Mouse (Mus musculus): Measurements from ENCODE around the gene Mul1.
A peak's percentile ranks its signal among the peaks of the same experiment; 100 is the strongest.

The Mul1 gene

DNA sequence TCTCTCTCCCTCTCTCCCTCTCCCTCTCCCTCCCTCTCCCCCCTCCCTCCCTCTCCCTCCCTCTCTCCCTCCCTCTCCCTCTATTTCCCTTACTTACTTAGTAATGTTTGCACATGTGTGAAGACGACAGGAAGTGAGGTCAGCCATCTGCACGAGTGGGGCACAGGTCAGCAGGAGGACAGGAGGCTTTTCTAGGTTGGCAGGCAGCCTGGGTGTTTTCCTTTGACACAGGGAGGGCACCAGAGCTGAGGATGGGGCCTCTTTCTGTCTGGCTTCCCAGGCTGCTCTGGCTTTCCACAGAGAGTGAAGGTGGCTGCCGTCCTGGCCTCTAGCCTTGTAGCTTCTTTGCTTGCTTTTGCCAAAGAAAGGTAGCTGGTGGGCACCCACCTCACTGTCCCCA lies 5.6 kb downstream of the Mul1 start:
- no peak for DNase-seq (ENCODE audit: low read depth)

- no peak for DNase-seq (ENCODE audit: low read depth)
Measured at GRCm38 (mm10) chr4:138444941-138445340, 10.5 kb downstream of the Mul1 start.

DNA sequence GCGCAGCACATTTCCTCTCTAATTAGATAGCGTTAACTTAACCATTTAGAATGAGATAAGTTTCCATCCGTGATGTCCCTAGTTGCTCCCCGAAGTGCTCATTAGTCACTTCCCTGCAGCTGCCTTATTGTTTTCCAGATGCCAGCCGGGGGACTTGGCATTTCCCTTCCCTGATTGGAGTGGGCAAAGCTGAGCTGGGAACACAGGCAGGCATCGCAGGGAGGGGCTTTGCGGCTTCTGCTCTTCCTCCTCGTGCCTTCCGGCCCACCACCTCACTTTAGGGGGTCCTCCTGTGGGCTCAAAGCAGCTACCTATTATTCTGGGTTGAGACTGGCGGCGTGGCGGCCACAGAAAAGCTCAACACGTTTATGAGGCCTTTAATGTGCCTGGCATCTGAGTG lies 12.5 kb downstream of the Mul1 start:
- DNase-seq (ENCODE audit: low read depth) = no peak

DNA sequence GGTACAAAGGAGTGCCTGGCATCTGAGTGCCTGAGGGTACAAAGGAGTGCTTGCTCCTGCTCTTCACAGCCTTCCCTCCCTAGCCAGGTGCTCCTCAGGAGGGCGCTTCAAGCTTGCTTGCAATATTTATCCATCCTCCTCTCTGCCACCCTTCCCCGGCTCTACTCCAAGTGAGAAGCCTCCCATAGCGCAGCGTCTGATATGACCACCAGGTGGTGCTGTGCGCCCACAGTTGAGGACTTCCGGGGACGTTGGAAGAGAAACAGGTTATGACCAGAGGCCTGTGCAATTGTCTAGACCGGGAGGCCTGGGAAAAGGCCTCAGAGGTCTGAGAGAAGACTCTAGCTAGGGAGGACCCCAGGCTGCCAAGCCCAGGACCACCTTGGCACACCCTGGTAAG lies 12.9 kb downstream of the Mul1 start:
- DNase-seq (ENCODE audit: low read depth) = peak; percentile 87

GRCm38 (mm10) chr4:138447827-138448602 lies 13.5 kb downstream of the Mul1 start:
- no peak for DNase-seq (ENCODE audit: low read depth)

DNA sequence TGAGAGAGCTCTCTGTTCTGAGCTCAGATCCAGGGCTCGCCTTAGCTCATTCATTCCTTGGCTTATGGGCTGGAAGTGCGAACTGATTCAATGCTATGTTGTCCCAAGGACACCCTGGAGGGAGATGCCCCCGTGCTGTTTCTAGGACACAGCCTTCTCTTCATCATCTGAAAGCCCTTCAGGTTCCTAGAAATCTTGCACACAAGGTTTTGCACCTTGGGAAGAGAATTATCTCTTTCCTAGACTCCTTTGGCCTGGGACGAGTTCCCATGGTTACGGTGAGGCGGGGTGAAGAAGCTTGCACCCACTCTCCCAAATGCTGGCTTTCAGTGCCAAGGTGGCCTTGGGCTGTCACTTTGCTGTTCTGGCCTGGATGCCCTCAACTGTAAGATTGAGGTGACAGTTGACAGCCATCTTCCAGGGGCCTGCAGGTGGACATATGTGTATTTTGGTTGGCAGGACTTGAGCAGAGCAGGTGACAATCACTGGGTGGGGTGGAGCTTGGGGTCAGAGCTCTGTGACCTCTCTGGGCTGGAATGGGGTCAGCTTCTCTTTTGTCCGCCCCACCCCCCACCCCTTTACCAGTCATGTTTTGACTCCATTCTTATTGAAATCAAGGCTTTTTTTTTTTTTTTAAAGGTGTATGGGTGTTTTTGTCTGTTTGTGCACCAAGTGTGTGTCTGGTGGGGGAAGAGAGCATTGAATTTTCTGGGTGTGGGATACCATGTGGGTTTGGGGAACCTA lies 14.6 kb downstream of the Mul1 start:
- DNase-seq (ENCODE audit: low read depth) = no peak

DNA sequence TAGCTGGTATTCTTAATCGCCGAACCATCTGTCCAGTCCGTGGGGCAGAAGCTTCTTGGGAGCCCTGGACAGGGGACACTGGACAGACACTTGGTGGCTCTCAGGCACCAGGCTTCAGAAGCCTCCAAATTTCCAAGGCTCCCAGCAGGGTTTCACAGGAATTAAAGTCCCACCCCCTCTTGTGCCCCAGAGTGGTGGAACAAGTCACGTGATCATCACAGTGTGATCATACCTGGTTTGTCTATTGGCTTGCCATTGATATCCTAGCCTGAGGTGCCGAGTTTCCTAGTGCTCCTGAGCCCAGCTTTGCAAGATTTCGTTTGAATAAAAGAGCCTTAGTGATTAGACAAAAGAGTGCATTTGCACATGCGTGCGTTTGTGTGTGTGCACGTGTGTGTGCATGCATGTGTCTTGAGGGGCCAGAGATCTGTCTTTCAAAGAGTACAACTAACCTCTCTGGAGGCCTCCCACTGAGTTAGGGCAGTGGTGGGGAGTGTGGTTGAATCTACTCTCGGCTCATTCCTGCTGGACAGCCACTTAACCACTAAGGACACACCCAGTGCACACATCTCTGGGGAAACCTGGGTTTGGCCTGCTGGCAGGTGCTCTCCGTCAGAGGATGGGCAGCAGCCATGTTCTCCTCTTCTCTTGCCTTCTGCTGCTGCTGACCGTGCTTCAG lies 15.3 kb downstream of the Mul1 start:
- DNase-seq (ENCODE audit: low read depth) = no peak

DNA sequence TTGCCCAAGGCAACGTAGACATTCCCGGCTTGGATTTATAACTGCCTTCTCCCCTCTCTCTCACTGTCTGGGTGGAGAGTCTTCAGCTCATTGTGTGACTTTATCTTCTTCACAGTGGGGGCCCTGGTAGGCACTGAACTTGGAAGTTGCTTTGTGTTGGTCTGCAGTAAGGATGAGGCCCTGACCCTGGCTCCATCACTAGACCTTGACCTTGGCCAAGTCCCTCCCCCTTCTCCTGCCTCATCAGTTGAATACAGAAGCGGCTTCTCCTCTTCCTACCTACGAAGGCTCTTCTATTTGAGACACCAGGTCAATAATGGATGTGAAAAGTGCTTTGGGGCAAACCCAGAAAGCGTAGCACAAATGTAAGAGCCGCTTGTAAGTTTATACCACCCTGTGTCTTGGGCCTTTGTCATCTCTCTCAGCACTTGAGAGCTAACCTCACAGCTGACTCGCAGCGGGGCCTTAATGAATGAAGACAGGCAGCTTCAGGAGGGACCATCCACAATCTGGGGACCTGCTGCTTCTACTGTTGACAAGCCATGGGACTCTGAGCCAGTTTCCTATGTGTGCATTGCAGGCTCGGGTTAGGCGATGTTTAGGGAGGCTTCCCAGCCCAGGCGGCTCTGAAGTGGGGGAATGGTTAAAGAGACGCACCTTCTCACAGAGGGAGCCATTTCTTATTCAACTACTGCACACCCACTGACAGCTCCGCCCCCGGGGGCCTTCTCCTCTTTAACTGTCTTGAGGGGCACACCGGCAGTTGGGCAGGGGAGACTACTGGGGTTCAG lies 18.0 kb downstream of the Mul1 start:
- no peak for DNase-seq (ENCODE audit: low read depth)

DNA sequence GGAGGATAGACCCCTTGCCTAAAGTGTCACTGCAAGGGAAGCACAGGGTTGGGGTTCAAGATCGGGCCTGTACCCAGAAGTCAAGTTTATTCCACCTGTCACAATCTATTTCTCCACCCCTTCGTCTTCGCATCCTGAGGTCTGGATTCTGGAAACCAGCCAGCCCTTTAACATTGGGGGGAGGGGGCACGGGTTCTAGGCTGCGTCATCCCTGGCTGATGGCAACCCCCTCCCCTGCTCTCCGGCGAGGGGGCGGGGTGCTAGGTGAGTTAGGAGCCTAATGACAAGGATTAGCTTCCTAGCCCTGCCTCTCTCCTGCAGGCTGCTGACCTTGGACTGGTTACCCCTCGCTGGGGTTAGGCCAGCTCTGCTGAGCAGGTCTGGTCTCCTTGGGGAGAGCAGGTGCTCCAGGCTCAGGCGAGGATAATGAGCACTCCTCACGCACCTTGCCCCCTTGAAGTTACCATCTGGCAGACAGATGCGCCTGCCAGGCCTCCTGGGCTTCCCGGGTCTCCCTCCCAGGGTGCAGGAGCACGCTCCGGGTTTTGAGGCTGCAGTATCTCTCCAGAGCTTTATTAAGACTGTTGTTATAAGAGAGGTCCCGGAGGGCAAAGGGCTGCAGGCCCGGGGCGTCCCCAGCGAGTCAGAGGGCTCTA lies 18.8 kb downstream of the Mul1 start:
- no peak for DNase-seq (ENCODE audit: low read depth)

- no peak for DNase-seq (ENCODE audit: low read depth)
Measured at GRCm38 (mm10) chr4:138453753-138454570, 19.5 kb downstream of the Mul1 start, which contains the start of gene Camk2n1. TSS of gene Camk2n1 (plus strand) at chr4:138454314.

DNA sequence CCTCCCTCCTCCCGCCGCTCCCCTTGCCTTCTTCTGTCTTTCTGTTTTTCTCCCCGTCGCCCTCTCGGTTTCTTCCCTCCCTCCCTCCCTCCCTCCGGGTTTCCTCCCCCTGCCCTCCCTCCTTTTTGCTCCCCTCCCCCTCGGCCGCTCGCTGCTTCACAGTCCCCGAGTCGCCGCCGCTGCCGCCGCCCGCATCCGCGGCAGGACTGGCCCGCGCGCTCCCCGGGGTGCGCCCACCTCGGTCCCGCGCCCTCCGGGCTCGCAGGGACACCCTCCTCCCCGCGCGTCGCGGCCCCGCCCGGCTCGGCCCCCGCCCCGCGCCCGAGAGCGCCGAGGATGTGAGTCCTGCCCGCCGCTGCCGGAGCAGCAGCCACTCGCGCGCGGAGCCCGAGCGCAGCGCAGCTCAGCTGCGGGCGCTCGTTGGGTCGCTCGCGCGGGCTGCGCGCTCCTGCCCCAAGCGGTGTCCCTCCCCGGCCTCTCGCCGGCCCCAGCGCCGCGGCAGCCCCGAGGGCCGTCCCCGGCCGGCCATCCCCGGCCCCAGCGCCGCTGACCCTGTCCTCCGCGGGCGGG lies 20.2 kb downstream of the Mul1 start:
- DNase-seq (ENCODE audit: low read depth) = no peak

GRCm38 (mm10) chr4:138455141-138455955 lies 20.9 kb downstream of the Mul1 start:
- no peak for DNase-seq (ENCODE audit: low read depth)

DNA sequence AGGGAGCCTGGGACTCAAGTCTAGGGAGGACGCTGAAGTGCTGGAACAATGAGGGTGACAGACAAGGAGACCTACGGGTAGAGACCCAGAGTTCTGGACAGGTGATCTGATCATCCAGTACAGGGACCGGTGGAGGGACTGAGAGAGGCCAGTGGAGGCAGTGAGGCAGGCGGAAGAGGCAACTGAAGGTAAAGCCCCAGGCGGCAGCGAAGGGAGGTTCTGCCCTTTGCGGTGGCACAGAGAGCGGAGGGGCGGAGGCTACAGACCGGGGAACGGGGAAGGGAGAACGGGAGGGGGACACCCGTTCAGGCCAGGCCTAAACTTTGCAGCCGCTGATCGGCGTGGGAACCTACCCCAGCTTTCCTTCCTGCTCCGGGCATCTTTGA lies 21.5 kb downstream of the Mul1 start:
- no peak for DNase-seq (ENCODE audit: low read depth)

DNA sequence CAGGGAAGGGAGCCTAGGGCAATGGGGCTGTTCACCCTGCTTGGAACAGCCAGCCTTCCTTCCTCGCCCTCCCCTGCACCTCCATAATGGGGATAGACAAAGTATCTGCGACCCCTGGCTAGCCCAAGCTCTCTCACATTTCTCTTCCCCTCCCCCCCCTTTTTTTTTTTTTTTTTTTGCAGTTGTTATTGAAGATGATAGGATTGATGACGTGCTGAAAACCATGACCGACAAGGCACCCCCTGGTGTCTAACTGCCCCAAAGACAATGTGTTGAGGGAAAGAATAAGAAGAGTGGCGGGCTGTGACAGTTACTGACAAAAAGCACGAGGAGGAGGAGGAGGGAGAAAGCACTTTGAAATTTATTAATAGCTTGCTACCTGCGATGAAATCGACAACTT lies 22.1 kb downstream of the Mul1 start:
- no peak for DNase-seq (ENCODE audit: low read depth)

DNA sequence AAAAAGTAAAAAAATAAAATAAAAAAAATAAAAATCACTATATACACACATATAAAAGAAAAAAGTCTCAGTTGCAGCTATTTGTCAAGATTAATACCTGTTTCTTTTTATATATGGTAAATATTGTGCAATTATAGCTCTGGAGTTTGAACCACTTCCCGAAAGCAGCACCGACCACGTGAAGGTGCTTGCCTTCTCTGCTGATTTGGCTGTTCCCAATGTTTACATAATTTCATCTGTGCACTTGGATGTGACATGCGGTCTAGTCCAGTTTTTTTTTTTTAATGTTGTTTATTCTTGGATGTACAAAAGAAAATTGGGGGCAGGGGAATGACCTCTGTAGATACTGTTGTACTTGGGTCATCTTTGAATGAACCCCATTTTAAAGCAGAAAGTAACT lies 22.6 kb downstream of the Mul1 start:
- no peak for DNase-seq (ENCODE audit: low read depth)

GRCm38 (mm10) chr4:138458171-138458570 lies 23.7 kb downstream of the Mul1 start:
- no peak for DNase-seq (ENCODE audit: low read depth)

DNA sequence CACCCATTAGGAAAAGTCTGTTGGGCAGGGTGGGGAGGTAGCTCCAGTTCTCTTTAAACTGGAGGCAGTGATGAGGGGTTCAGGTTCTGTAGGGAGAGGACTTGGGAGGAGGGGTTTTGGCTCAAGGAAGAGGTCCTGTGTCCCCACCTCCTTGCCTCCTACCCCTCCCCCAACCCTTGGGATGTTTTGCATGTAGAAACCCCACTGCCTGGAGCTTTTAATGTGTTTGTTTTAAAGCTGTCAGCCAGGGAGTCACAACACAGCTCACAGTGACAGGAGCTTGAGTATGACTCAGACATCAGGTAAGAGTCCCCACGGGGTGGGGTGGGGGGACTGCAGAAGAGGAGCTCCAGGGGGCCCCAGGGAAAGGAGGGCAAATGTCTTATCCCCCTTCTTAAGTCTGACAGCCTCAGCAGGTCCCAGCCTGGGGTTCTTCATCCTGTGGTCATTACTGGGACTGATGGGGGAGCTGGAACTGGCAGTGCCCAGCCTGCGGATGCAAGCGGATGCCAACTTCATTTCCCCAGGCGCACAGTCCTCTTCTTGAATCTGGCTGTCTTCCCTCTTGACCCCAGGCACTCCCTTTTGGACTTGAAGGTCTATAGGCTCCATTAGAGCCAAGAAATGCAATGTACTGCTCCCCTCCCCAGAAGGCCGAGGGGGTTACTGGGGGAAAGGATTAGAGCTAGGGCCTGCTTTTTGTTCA lies 24.4 kb downstream of the Mul1 start:
- DNase-seq (ENCODE audit: low read depth) = no peak

- no peak for DNase-seq (ENCODE audit: low read depth)
Measured at GRCm38 (mm10) chr4:138459775-138460174, 25.3 kb downstream of the Mul1 start.

DNA sequence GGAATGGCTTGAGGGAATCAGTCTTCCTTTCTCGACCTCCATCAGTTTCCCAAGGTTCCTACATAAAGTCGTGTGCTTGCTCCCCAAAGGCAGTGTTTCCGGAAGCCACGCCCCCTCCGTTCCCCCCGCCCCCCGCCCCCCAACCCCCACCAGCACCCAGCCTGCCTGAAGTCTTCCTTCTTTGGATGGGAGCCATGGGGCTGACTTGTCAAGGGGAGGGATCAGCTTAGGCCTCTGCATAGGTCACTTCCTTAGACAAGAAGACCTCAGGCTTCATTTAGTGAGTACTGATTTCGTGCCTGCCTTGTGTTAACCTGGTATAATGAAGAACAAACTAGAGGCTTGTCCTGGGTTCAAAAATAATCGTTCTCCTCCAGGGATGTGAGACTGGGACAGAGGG lies 26.4 kb downstream of the Mul1 start:
- DNase-seq (ENCODE audit: low read depth) = no peak

All from c-Kit-positive CD71-negative TER-119-negative erythroid progenitor cells, embryonic 14.5 days (primary cell).